Mouse (Mus musculus): ENCODE data around the gene Thyn1. TPM values are rescaled to one million over a fixed set of nuclear protein-coding genes. Genes with fewer than 3 reads are reported as not detected.

The Thyn1 gene
- polyA plus RNA-seq, 1 experiment from 2014 or later: 162 TPM

- peak overlapping the region; percentile 77 for H3K9ac ChIP-seq
- peak overlapping the region; percentile 52 for H3K27ac ChIP-seq (ENCODE audit: low read depth)
Measured at GRCm38 (mm10) chr9:27030763-27031100, 31.2 kb downstream of the Thyn1 start.

GRCm38 (mm10) chr9:27043892-27044291 is 44.4 kb downstream of the Thyn1 start:
- Histone ChIP-seq H3K36me3 (ENCODE audit: insufficient read depth) (peaks cover 95% of the 10 kb centered on the region), H3K4me1 (ENCODE audit: insufficient read depth) (no peaks in the 10 kb centered on the region), H3K27me3 (ENCODE audit: insufficient read depth, low read length) (no peaks in the 10 kb centered on the region), H3K4me2 (no peak overlapping the region), H3K9ac (no peak overlapping the region), H3K4me3 (ENCODE audit: low read depth, low read length) (no peak overlapping the region), H3K27ac (ENCODE audit: low read depth) (no peak overlapping the region), H3K9me3 (ENCODE audit: low read depth, low read length) (no peaks in the 10 kb centered on the region)
- WGBS: 80% methylated on average over 5 of the region's 5 CpGs
- TF ChIP-seq CTCF (IDR thresholded peaks at IDR 0.05; ENCODE audit: low read depth): no peak
- ATAC-seq (ENCODE audit: insufficient read depth) (no peak), DNase-seq (no peak)

More at GRCm38 (mm10) chr9:27030763-27031100, 31.2 kb downstream of the Thyn1 start:
- peaks cover 9% of the 10 kb centered on the region for H3K4me1 ChIP-seq (ENCODE audit: insufficient read depth)
- TF ChIP-seq CTCF (IDR thresholded peaks at IDR 0.05; ENCODE audit: low read depth): no peak
- no peak for DNase-seq
- no peaks in the 10 kb centered on the region for H3K9me3 ChIP-seq (ENCODE audit: low read depth, low read length)
- H3K36me3 ChIP-seq (ENCODE audit: insufficient read depth): peaks cover 7% of the 10 kb centered on the region; the same call in 1 of the 2 replicates
- H3K4me3 ChIP-seq (ENCODE audit: low read depth, low read length): peak overlapping the region; percentile 92
- ATAC-seq (ENCODE audit: insufficient read depth): peak; percentile 39; the same call in 1 of the 2 replicates
- no peaks in the 10 kb centered on the region for H3K27me3 ChIP-seq (ENCODE audit: insufficient read depth, low read length)
- peak overlapping the region; percentile 92 for H3K4me2 ChIP-seq
- under 1% methylated on average over 17 of the region's 17 CpGs for WGBS

- H3K4me1 ChIP-seq (ENCODE audit: insufficient read depth): no peaks in the 10 kb centered on the region
- H3K9me3 ChIP-seq (ENCODE audit: low read depth, low read length): no peaks in the 10 kb centered on the region
- 74% methylated on average over 2 of the region's 2 CpGs for WGBS
- no peaks in the 10 kb centered on the region for H3K27me3 ChIP-seq (ENCODE audit: insufficient read depth, low read length)
- DNase-seq (peak; percentile 17), ATAC-seq (ENCODE audit: insufficient read depth) (no peak)
- TF ChIP-seq CTCF (IDR thresholded peaks at IDR 0.05; ENCODE audit: low read depth): peak; percentile 8; the same call in 1 of the 2 replicates
- H3K9ac ChIP-seq: no peak overlapping the region
- H3K27ac ChIP-seq (ENCODE audit: low read depth): no peak overlapping the region
- no peak overlapping the region for H3K4me3 ChIP-seq (ENCODE audit: low read depth, low read length)
- no peak overlapping the region for H3K4me2 ChIP-seq
- peaks cover 87% of the 10 kb centered on the region for H3K36me3 ChIP-seq (ENCODE audit: insufficient read depth)
Measured at GRCm38 (mm10) chr9:27049492-27049891, 50.0 kb downstream of the Thyn1 start.

Other genes starting within 250 kb of the Thyn1 start
- 8.0 and 10.9 TPM in 2 replicates for gene Glb1l2, start 193.2 kb upstream of the Thyn1 start, polyA plus RNA-seq (2014; fragmentation: Nextera tagmentation; extraction: Ambion mirVana)
- gene Glb1l3, start 138.8 kb upstream of the Thyn1 start, polyA plus RNA-seq (2014; fragmentation: Nextera tagmentation; extraction: Ambion mirVana): 0.19 and 0.34 TPM in 2 replicates
- gene Gm1110, start 76.6 kb upstream of the Thyn1 start, polyA plus RNA-seq (2014; fragmentation: Nextera tagmentation; extraction: Ambion mirVana): not detected in 2 replicates
- 39.5 and 47.7 TPM in 2 replicates for gene Acad8, start 144 bp upstream of the Thyn1 start, polyA plus RNA-seq (2014; fragmentation: Nextera tagmentation; extraction: Ambion mirVana)
- 37.9 and 38.8 TPM in 2 replicates for gene Vps26b, start 30.4 kb downstream of the Thyn1 start, polyA plus RNA-seq (2014; fragmentation: Nextera tagmentation; extraction: Ambion mirVana)
- 44.1 and 45.2 TPM in 2 replicates for gene Ncapd3, start 30.5 kb downstream of the Thyn1 start, polyA plus RNA-seq (2014; fragmentation: Nextera tagmentation; extraction: Ambion mirVana)
- 68.9 and 70.4 TPM in 2 replicates for gene Jam3, start 155.7 kb downstream of the Thyn1 start, polyA plus RNA-seq (2014; fragmentation: Nextera tagmentation; extraction: Ambion mirVana)

Data from lung, embryonic 14.5 days (tissue).